Mouse (Mus musculus) kidney, adult 2 months (tissue): Measurements from ENCODE around the gene Abhd2. TPM values are rescaled to one million over a fixed set of nuclear protein-coding genes. Genes with fewer than 3 reads are reported as not detected.
A peak's percentile ranks its signal among the peaks of the same experiment; 100 is the strongest.

Experiments
- DNase-seq: peaks from one replicate; pipeline ENCODE4 v3.0.0; 2021
- H3K27ac ChIP-seq: fragments of 200-500 bp; 2 replicates; pipeline ENCODE4 v1.5.1; 2012; ENCODE audit warnings: low read depth, low read length, control low read depth, inconsistent platforms; ENCODE audit not compliant: insufficient read depth
- H3K27me3 ChIP-seq: fragments of 200-500 bp; replicated peaks from 2 replicates; pipeline ENCODE4 v1.6.1; 2012; ENCODE audit warnings: mild to moderate bottlenecking, moderate library complexity, low read length, inconsistent platforms; ENCODE audit not compliant: control insufficient read depth, insufficient read depth
- H3K36me3 ChIP-seq: fragments of 200-500 bp; 2 replicates; pipeline ENCODE4 v1.6.1; 2012; ENCODE audit warnings: mild to moderate bottlenecking, moderate library complexity, low read length, inconsistent platforms; ENCODE audit not compliant: control insufficient read depth, insufficient read depth
- H3K4me1 ChIP-seq: fragments of 200-500 bp; 2 replicates; pipeline ENCODE4 v1.6.1; 2011; ENCODE audit warnings: low read length; ENCODE audit not compliant: control insufficient read depth, insufficient read depth
- H3K4me3 ChIP-seq: fragments of 200-500 bp; 2 replicates; pipeline ENCODE4 v1.5.1; 2011; ENCODE audit warnings: mild to moderate bottlenecking, low read depth, low read length, control low read depth; ENCODE audit not compliant: insufficient read depth
- CTCF ChIP-seq: fragments of 200-500 bp; conservative IDR thresholded peaks from 2 replicates; pipeline ENCODE4 v1.5.1; 2011; ENCODE audit warnings: low read depth, mild to moderate bottlenecking, control low read depth, low read length, moderate library complexity, mixed read lengths; ENCODE audit not compliant: insufficient read depth, insufficient read length
- POLR2A ChIP-seq: fragments of 200-500 bp; IDR thresholded peaks from one replicate; pipeline ENCODE4 v1.6.1; 2011; ENCODE audit warnings: low read depth, low read length, control low read depth
- WGBS: fragments of 180-500 bp; shearing (Covaris S2); methylation state at CpG from one replicate; pipeline ENCODE4 v1.1.7; 2018; 5-methylcytosine and 5-hydroxymethylcytosine counted together
- polyA plus RNA-seq: library from polyadenylated mRNA; depleted of rRNA; stranded (reverse); fragments of >200 nt; gene quantifications from 2 replicates; pipeline ENCODE4 v1.2.3, GENCODE M21; 2012

Gene Abhd2
- polyA plus RNA-seq, 1 experiment = 29.4 TPM

DNA sequence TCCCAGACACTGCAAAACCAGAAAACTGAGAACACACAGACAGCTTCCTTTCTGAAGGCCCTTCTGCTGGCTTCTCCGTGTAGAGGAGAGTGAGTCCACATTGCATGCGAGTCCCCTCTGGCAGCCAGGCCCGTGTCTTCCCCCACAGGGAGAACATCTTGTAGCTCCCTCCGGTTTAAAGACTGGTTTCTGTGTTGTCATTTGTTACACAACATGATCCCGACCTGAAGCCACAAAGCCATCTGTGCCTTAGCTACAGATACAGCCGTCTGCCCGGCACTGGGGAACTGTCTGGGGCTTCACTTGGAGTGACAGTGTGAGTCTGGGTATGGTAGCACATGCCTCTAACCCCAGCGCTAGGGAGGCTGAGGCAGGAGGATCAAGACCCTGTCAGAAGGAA is 42.1 kb downstream of the Abhd2 start:
- no peak overlapping the region for H3K4me3 ChIP-seq
- no peak for TF ChIP-seq POLR2A
- no peak for TF ChIP-seq CTCF
- 83% methylated on average over 8 of the region's 8 CpGs for WGBS
- H3K27ac ChIP-seq = no peak overlapping the region
- H3K36me3 ChIP-seq = no peaks in the 10 kb centered on the region
- no peak for DNase-seq
- peaks cover 21% of the 10 kb centered on the region for H3K4me1 ChIP-seq
- no peaks in the 10 kb centered on the region for H3K27me3 ChIP-seq

GRCm38 (mm10) chr7:79316069-79316695 is 43.2 kb downstream of the Abhd2 start:
- Histone ChIP-seq H3K27me3 (no peaks in the 10 kb centered on the region), H3K4me1 (peaks cover 17% of the 10 kb centered on the region), H3K27ac (no peak overlapping the region), H3K36me3 (no peaks in the 10 kb centered on the region), H3K4me3 (no peak overlapping the region)
- WGBS = 52% methylated on average over 10 of the region's 10 CpGs
- DNase-seq = no peak
- TF ChIP-seq CTCF (no peak), POLR2A (no peak)

DNA sequence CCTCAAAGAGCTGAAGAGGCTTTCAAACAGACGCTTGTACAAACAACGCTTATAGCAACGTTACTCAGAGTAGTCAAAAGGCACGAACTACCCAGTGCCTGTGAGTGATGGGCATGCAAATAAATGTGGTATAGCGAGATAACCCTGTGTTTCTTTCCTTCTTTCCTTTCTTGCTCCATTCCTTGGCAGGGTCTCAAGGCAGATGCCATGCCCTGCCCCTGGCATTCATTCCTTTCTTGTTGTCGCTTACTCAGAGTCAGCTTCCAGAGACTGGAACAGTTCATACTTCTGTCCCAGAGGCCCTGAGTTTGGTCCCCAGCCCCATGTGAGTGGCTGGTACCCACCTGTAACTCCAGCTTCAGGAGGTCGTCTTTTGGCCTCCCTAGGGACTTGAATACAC is 44.6 kb downstream of the Abhd2 start:
- no peaks in the 10 kb centered on the region for H3K36me3 ChIP-seq
- peaks cover 21% of the 10 kb centered on the region for H3K4me1 ChIP-seq
- H3K27me3 ChIP-seq = no peaks in the 10 kb centered on the region
- WGBS = 79% methylated on average over 7 of the region's 7 CpGs
- no peak overlapping the region for H3K27ac ChIP-seq
- TF ChIP-seq POLR2A = no peak
- no peak for TF ChIP-seq CTCF
- H3K4me3 ChIP-seq = no peak overlapping the region
- no peak for DNase-seq

- Histone ChIP-seq H3K4me3 (no peak overlapping the region), H3K27ac (peak overlapping the region; percentile 39), H3K27me3 (no peaks in the 10 kb centered on the region), H3K36me3 (no peaks in the 10 kb centered on the region), H3K4me1 (peaks cover 24% of the 10 kb centered on the region)
- peak; percentile 66 for DNase-seq
- TF ChIP-seq CTCF = no peak
- TF ChIP-seq POLR2A = no peak
- WGBS = 45% methylated on average over 13 of the region's 13 CpGs
Observed at GRCm38 (mm10) chr7:79318110-79318801, 45.3 kb downstream of the Abhd2 start.

GRCm38 (mm10) chr7:79323855-79324254 is 50.9 kb downstream of the Abhd2 start:
- H3K27me3 ChIP-seq = no peaks in the 10 kb centered on the region
- peaks cover 10% of the 10 kb centered on the region for H3K4me1 ChIP-seq
- H3K36me3 ChIP-seq = no peaks in the 10 kb centered on the region
- no peak overlapping the region for H3K4me3 ChIP-seq
- no peak for DNase-seq
- no peak overlapping the region for H3K27ac ChIP-seq
- TF ChIP-seq POLR2A (no peak), CTCF (no peak)
- whole genome bisulfite sequencing = 71% methylated on average over 8 of the region's 8 CpGs

DNA sequence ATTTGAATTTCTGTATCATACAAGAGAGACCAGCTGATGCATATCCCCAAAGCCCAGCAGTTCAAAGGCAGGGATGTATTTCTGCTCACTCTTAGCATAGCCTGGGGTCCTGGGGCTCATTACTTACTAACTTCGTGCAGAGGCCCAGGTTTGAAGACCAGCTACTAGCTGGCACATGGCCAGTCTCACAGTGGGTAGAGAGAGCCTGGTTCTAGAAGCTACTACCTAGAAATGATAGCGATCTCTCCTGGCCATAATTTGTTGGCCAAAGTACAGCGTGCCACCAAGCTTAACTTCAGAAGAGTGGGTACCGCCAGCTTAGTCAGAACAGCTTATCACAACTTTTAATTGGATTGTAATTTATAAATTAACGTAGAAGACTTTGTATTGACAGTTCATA is 55.8 kb downstream of the Abhd2 start:
- Histone ChIP-seq H3K27ac (no peak overlapping the region), H3K27me3 (no peaks in the 10 kb centered on the region), H3K4me3 (no peak overlapping the region), H3K4me1 (no peaks in the 10 kb centered on the region), H3K36me3 (0 out of 2 replicates have a peak, but pooled peaks cover 2% of the 10 kb centered on the region)
- TF ChIP-seq POLR2A = no peak
- TF ChIP-seq CTCF = no peak
- WGBS = 70% methylated on average over 5 of the region's 5 CpGs
- peak; percentile 38 for DNase-seq

GRCm38 (mm10) chr7:79331197-79331596 is 58.2 kb downstream of the Abhd2 start:
- Histone ChIP-seq H3K27me3 (no peaks in the 10 kb centered on the region), H3K4me1 (no peaks in the 10 kb centered on the region), H3K27ac (no peak overlapping the region), H3K36me3 (0 out of 2 replicates have a peak, but pooled peaks cover 2% of the 10 kb centered on the region), H3K4me3 (no peak overlapping the region)
- no peak for DNase-seq
- 66% methylated on average over 10 of the region's 10 CpGs for WGBS
- no peak for TF ChIP-seq POLR2A
- no peak for TF ChIP-seq CTCF
